Mouse (Mus musculus): ENCODE data around the gene Jhy.

Jhy gene

GRCm38 (mm10) chr9:40963586-40964417 lies at the start of gene Jhy:
Jhy (minus strand) TSS chr9:40964118.
- in situ Hi-C loops (cut with MboI; ENCODE audit: low sequenced_read_pairs): no loop called here

- in situ Hi-C loops (cut with MboI; ENCODE audit: low sequenced_read_pairs): no loop called here
Observed at GRCm38 (mm10) chr9:41012456-41012855, 48.5 kb upstream of the Jhy start.

- in situ Hi-C loops (cut with MboI; ENCODE audit: low sequenced_read_pairs): no loop called here
Observed at GRCm38 (mm10) chr9:41011512-41012436, 47.9 kb upstream of the Jhy start.

- in situ Hi-C loops (cut with MboI; ENCODE audit: low sequenced_read_pairs): no loop called here
Observed at GRCm38 (mm10) chr9:41007785-41008184, 43.9 kb upstream of the Jhy start.

- in situ Hi-C loops (cut with MboI; ENCODE audit: low sequenced_read_pairs): no loop called here
Observed at GRCm38 (mm10) chr9:41004415-41004814, 40.5 kb upstream of the Jhy start, which contains the start of gene Crtam. Crtam (minus strand) TSS chr9:41004628.

GRCm38 (mm10) chr9:40997116-40997779 lies 33.3 kb upstream of the Jhy start:
- in situ Hi-C loops (cut with MboI; ENCODE audit: low sequenced_read_pairs): no loop called here

- in situ Hi-C loops (cut with MboI; ENCODE audit: low sequenced_read_pairs): no loop called here
Observed at GRCm38 (mm10) chr9:40994075-40994474, 30.2 kb upstream of the Jhy start.

- in situ Hi-C loops (cut with MboI; ENCODE audit: low sequenced_read_pairs): no loop called here
Observed at GRCm38 (mm10) chr9:40991511-40991910, 27.6 kb upstream of the Jhy start.

GRCm38 (mm10) chr9:40989940-40990588 lies 26.1 kb upstream of the Jhy start:
- in situ Hi-C loops (cut with MboI; ENCODE audit: low sequenced_read_pairs): loop anchor here (5.0 kb wide), 1 partner anchor 202 kb away; no protein-coding TSS in a partner anchor

GRCm38 (mm10) chr9:40984313-40984712 lies 20.4 kb upstream of the Jhy start:
- in situ Hi-C loops (cut with MboI; ENCODE audit: low sequenced_read_pairs): no loop called here

- in situ Hi-C loops (cut with MboI; ENCODE audit: low sequenced_read_pairs): no loop called here
Observed at GRCm38 (mm10) chr9:40983758-40984157, 19.8 kb upstream of the Jhy start.

GRCm38 (mm10) chr9:40982480-40982879 lies 18.6 kb upstream of the Jhy start:
- in situ Hi-C loops (cut with MboI; ENCODE audit: low sequenced_read_pairs): no loop called here

- in situ Hi-C loops (cut with MboI; ENCODE audit: low sequenced_read_pairs): no loop called here
Observed at GRCm38 (mm10) chr9:40974042-40974801, 10.3 kb upstream of the Jhy start.

GRCm38 (mm10) chr9:40964418-40964714 lies 448 bp upstream of the Jhy start:
- in situ Hi-C loops (cut with MboI; ENCODE audit: low sequenced_read_pairs): no loop called here

GRCm38 (mm10) chr9:40961401-40961800 lies 2.5 kb downstream of the Jhy start:
- in situ Hi-C loops (cut with MboI; ENCODE audit: low sequenced_read_pairs): no loop called here

GRCm38 (mm10) chr9:40949039-40949615 lies 14.8 kb downstream of the Jhy start:
- in situ Hi-C loops (cut with MboI; ENCODE audit: low sequenced_read_pairs): no loop called here

- in situ Hi-C loops (cut with MboI; ENCODE audit: low sequenced_read_pairs): no loop called here
Observed at GRCm38 (mm10) chr9:40948473-40948872, 15.4 kb downstream of the Jhy start.

GRCm38 (mm10) chr9:40947131-40947530 lies 16.8 kb downstream of the Jhy start:
- in situ Hi-C loops (cut with MboI; ENCODE audit: low sequenced_read_pairs): no loop called here

- in situ Hi-C loops (cut with MboI; ENCODE audit: low sequenced_read_pairs): no loop called here
Observed at GRCm38 (mm10) chr9:40937425-40937824, 26.5 kb downstream of the Jhy start.

GRCm38 (mm10) chr9:40933323-40933722 lies 30.6 kb downstream of the Jhy start:
- in situ Hi-C loops (cut with MboI; ENCODE audit: low sequenced_read_pairs): no loop called here

Data from CH12F3 (cell line).